Mouse (Mus musculus) heart, postnatal 10 days (tissue): ENCODE measurements at regions not wholly inside any gene's neighbourhood (a gene's known extent, or its start where the extent isn't known, plus 50 kb on each side); places are given as distances from the start of the nearest gene placed in this dataset.

Source experiments
- DNase-seq, 2 experiments: peaks; one replicate each; pipeline ENCODE4 v3.0.0; 2021
- intact Hi-C: fragments of 180-260 bp; cut with DNase I; formaldehyde crosslinking; loops from one replicate; pipeline ENCODE4 v1.15.1; 2025

DNA sequence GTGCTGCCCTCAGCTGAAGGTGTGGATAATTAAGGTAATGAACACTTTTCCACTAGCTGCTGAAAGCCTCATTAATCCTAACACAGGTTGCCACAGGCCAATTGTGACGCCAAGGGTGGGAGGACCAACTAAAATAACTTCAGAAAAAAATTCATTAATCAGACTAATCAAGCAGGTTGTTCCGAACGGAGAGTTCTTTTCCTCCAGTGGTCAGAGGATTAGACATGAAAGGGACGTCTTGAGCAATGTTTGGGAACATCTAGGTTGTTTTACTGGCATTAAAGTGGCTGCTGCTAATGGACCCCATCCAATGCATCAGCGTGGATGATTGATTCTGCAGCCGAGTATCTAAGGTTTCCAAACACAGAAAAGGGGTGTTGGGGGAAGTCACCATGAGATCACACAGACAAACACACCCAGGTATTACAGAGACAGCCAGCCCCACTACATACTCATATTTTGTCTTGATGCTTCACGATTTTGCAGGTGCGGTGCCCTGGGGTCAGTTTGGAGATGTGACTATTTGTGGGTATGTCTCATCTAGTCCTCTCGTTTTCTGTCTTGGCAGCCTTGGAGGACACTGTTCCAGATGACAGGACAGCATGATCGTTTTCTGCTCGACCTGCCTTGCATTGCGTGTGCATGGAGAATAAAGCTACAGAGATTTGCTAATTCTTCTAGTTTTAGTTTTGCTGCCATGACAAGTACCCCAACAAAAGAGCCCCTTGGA, 164.0 kb downstream of the 4933412E24Rik start:
- DNase-seq: no peak
- intact Hi-C loops: no loop called here

DNA sequence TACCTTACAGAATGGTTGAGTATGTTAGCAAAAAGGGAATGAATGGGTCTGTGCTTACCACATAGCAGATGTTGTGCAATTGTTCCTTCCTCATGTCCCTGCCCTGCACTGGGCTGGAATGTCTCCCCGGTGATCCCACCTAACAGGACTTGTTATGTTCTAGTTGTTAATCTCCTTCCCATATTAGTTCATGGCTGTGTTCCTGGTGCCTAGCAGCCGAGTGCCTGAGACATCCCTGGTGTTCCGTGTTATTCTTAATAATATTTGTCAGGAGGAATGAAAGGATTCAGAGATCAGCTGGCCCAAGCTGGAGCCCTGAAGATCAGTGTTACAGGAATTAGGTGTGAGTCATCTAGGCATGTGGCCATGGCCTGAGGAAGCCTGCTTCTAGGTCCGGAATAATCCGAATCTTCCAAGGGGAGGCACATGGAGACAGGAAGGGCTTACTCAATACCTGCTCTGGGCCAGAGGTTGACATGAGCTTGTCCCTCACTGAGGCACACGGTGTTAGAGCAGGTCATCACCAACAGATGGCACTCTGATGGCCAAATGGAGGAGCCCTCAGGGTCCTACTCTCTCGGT, 171.2 kb downstream of the 4933412E24Rik start:
- intact Hi-C loops: no loop called here
- peak in 1 of 2 experiments; percentile 32 for DNase-seq

DNA sequence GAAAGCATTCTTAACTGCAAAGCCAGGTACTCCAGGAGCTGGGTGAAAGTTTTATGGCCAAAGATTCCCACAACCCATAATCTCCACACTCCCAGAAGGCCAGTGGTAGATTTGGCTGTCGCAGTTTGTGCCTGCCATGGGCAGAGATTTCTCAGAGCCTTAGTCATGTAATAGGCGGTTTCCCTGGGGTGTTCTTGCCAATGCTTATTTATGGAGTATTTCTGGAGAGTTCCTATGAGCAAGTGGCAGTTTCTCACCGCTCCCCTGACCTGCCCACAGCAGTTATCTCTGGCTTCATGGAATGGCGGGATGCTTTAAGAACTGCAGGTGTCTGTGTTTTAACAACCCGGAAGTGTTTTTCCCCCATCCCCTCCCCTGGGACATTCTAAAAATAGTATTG, 179.8 kb downstream of the 4933412E24Rik start:
- intact Hi-C loops: no loop called here
- no peak for DNase-seq

DNA sequence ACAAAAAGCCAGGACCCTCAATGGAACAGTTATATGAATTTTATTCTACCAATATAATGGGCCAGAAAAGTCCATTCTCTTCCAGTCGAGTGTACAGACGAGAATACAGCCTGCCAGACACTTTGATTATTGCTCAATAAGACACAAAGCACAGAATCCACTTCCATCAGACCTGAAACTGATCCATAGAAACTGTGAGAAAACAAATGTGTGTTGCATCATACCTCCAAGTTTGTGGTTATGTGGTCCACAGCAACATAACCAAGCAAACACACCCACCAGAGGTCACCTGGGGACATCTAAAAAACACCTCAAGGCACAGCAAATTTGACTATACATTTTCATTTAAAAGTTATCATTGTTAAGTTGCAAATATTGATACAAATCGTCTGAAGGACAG, 183.2 kb downstream of the 4933412E24Rik start:
- no peak for DNase-seq
- intact Hi-C loops: no loop called here

DNA sequence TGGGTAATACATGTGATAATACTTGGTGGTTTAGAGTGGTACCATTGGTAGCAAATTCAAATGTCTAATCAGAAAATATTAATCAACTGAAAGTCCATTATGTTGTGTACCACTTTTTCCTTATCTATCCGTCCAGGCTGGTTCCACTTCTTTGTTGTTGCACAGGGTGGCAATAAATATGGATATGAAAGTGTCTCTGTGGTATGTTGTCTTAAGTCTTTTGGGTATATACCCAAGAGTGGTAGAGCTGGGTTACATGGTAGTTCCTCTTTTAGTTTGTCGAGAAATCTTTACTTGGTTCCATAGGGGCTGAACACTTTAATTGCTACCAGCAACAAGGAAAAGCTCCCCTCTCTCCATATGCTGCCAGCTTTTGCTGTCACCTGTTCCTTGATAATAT, 184.9 kb downstream of the 4933412E24Rik start:
- intact Hi-C loops: no loop called here
- no peak for DNase-seq

DNA sequence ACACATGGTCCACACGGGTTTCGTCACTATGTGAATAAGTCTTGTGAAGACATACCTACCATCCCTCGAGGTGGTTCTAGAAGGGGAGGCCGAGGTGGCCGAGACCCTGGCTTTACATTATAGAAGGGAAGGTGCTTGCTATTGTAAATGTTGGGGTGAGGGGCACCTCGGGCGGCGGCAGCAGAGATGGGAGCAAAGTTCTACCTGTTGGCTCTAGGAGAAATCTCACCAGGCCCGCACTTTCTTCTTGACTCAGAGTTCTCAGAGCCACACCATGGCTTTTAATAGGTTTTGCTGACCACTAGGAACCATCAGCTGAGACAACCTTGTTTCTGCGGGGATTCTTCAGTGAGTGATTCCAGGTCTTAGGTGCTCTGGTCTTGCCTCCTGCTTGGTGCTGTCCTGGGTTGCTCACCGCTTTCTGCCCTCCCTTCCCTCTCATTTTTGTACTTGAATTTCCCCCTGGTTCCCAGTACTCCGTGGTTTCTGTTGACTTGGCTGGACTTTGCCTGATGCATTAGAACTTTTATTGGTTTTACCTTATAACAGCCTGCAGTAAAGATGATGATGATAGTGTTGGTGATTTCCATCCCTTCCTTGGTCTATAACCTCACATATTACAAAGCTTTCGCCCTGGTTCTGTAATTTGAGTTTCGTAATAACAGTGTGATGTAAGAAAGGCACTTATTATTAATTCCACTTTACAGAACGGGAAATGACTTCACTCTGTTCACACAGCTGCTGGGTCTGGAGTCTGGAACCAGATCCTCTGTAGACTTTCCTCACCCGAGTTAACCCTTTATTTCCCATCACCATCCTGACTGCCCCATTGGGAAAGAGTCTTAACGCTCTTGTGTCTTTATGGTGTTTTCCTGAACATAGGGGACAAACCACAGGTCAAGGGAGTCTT, 185.6 kb downstream of the 4933412E24Rik start:
- no peak for DNase-seq
- intact Hi-C loops: no loop called here

DNA sequence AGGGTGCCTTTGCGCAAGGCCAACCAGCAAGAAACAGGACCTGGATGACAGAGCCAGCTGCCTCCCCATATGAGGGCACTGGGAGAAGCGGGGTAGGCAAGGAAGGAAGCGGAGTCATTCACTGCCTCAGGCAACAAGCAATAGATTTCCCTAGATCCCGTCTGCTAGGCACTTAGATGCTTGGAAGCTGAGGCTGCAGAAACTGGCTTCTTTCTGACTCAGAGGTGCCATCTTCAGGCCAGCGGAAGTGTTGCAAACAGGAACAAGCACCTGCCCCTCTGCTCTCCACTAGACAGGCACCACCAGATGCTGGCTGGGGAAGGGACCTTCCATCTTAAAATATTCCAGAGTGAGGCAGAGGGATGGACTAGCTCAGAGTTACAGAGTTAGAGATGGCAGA, 188.0 kb downstream of the 4933412E24Rik start:
- DNase-seq: peak; percentile 85 to 89
- intact Hi-C loops: loop anchor here (1.0 to 5.0 kb wide), 4 partner anchors 161 to 439 kb away; no protein-coding TSS in a partner anchor

DNA sequence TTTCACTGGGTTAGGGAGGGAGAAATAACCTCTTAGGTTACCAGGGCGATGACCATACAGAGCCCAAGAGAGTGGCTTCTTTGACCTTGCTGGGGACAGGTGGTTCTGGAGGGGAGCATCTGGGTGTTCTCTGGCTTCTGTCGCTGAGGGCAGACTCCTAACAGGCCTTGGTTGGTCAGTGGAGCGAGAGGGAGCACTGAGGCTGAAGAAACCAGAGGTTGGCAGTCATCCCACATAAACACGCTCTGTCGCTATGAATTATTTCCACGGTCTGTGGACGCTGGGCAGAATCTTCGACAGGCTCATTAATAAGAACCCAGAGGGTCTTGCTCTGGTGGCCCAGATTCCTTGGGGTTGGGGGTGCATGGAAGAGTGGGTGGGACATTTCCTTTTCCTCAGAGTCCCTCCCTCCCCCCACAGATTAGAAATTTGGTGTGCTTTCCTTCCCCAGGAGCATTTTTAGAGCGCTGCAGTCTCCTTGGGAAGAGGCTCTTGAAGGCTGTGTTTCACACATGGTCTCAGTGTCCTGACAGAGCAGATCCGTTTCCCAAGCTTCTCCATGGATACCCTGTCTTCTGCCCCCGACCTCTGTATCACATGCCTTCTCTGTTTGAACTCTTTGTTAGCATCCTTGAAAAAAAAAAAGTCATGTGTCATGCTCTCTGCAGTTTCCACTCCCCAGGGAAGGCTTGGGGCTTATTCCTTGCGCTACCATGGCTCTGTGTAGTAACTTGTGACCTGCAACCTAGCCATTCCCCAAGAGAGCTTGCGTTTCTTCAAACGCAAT, 190.1 kb downstream of the 4933412E24Rik start:
- DNase-seq: no peak
- intact Hi-C loops: loop anchor here (5.0 kb wide), 1 partner anchor 159 kb away; no protein-coding TSS in a partner anchor

DNA sequence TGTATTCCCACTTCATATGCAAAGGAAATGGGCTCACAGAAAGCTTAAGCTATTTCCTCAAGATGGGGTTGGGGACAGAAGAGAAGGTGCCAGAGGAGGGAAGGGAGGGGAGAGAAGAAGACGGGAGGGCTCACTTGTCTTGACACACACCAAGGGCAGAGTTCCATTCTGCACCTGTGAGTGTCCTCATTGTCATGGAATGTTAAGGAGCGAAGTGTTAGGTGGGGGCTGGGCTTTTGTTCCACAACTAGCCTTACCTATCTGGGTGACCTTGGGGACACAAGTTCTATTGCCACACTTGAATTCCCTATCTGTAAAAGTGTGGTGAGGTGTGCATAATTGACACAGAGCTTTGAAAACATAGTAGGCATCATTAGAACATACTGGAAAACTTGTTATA, 192.5 kb downstream of the 4933412E24Rik start:
- no peak for DNase-seq
- intact Hi-C loops: no loop called here

DNA sequence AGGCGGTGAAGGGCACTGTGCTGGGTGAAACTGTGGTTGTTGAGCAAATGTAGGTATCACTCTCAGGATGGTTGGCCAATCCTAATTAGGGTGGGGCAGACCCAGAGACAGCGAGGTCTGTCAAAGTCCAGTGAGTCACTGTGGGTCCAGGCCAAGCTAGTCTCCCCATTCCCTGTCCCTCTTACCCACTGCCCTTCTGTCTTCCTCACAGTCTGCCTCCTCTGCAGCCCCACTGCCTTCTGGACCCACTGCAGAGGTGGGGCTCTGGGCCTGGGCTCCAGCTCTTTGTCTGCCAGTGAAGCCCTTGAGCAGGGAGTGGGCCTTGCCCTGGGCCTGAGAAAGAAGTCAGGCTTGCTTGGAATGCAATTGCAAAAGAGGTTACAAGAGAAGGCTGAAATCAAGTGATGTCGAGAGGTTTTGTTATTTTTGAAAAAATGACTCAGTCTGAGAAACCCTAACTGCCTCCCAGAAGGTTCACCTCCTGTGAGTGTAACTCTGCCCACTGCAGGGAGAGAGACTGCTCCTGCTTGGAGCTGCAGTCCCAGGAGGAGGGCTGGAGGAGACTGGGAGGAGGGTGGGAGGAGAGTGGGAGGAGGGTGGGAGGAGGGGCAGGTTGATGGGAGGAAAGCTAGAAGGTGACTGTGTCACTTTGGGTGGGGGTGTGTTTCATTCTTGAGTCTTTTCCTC, 193.3 kb downstream of the 4933412E24Rik start:
- DNase-seq: peak in 1 of 2 experiments; percentile 21
- intact Hi-C loops: no loop called here

DNA sequence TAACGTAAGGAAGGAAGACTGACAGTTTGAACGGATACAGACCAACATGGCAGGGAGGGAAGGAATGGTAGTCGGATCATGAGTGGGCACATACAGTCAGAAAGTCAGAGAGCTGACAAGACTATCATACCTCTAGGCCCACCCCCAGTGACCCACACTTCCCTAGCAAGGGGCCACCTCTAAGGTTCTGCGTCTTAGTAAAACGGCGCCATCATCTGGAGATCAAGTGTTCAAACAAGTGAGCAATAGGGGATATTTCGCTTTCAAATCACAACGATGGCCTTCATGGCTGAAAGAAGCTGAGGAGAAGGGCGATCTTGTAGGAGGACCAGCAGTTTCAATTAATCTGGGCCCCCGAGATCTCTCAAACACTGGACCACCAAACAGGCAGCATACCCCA, 196.1 kb downstream of the 4933412E24Rik start:
- intact Hi-C loops: no loop called here
- DNase-seq: no peak

DNA sequence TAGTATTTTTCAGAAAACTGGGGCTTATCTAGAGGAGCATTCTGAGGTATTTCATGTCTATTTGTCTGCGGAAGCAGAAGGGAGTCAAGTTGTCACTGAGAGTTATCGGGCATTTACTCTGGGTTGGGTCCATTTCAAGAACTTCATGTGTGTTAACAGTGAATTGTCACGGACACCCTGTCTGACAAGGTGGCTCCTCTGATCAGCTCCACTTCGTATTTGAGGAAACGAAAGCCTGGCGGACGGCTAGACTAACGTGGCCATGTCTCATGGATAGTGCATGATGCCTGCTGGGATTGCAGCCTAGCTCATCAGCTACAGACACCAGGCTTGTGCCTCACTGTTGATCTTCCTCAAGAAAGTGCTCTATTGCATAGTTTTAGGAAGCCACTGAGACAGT, 200.4 kb downstream of the 4933412E24Rik start:
- intact Hi-C loops: no loop called here
- no peak for DNase-seq

DNA sequence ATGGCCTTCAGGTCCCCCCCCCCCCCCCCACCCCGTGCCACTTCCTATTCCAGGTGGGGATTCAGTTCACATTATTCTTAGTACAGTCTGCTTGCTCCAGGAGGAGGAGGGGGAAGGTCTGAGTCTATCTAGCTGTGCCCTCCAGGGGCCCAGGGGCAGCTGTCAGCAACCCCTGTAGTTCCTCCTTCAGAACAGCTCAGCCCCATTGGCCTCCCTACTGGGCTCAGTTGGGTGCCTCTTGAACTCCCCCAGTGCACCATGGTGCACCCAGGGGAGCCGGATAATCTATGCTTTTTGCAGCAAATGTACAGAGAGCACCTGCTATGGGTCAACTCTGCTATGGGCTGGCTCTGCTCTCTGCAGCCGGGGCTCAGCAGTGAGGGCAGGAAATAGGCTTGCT, 204.8 kb downstream of the 4933412E24Rik start:
- no peak for DNase-seq
- intact Hi-C loops: no loop called here

DNA sequence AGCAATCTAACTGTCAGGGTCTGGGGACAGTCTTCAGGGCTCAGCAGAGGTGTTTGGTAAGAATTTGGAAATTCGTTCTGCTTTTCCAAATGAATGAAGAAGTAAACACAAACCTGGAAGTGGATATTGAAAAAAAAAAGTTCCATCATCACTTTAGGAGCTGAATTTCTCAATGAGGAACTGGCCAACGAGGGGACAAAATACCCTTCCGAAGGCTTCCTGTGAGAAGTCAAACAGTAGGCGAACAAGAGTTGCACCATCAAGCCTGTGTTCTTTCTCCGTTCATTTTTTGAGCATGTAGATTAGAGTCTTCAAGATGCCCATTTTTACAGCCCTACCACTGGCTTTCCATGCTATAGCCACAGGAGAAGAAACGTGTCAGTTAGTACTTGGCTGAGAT, 207.1 kb downstream of the 4933412E24Rik start:
- intact Hi-C loops: no loop called here
- DNase-seq: no peak

DNA sequence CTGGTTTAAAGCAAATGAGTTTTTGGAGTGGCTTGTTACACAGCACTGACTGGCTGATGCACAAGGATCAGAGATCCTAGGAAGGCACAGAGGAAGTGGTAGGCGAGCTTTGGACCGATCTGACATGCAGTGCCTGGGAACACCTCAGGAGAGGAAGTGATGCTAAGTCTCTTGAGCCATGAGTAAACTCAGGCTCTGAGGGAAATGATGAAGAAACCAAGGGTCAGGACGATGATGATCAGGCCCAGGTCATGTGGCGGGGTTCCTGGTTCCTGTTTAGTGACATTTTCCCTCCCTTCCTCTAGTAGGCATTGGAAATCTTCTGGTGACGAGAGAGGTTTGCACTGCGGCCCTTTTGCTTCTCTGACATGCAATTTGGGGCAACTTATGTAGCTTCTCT, 208.7 kb downstream of the 4933412E24Rik start:
- intact Hi-C loops: no loop called here
- DNase-seq: no peak

DNA sequence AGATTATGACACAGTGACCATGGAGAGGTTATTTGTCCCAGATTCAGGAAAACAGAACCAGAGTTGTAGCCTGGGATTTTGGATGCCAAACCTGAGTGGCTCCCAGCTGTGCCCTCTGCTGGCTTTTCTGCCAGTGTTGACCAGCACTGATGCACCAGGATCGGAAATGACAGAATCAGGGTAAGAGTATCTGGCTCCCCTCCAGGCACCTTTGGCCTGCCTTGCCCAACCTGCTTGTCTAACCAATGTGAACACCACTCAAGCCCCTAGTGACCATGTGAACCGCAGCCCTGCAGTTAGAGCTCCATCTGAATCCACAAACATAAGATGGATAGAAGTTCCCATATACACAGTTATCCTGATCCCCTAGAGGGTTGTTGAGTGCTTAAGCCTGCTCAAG, 210.6 kb downstream of the 4933412E24Rik start:
- DNase-seq: no peak
- intact Hi-C loops: no loop called here

DNA sequence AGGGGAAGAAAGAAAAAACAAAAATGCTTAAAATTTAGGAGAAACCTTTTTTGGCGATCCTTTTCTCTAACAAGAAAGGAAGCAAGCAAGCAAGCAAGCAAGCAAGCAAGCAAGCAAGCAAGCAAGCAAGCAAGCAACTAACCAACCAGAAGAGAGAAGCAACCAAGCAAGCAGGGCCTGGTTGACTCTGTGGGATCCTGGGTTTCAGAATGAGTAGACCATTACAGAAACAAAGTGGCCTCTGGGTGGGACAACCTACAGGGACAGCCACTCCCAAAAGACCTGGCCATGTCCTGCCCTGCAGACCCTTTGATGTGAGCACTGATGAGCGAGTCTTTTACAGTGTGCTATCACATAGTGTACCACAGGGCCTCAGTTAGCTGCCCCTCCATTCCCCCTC, 211.6 kb downstream of the 4933412E24Rik start:
- intact Hi-C loops: no loop called here

DNA sequence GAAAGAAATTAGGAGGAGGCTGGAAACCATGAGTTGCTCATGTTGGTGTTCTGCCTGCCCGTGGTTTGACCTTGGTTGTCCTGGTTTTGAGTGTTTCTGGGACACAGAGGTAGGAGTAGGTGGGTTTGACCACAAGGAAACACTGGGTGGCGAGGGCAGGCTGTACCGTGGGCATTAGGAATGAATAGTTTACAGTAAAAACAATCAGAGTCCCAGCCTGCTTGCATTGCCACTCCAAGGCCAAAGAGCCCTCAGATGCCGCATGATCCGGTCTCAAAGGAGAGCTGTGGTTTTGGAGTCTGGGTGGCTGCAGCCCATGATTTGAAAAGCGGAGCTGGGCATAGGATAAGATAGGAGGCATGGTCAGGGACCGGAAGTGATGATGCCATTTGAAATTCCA, 212.0 kb downstream of the 4933412E24Rik start:
- DNase-seq: no peak
- intact Hi-C loops: no loop called here

More for the DNA sequence above, 211.6 kb downstream of the 4933412E24Rik start:
- no peak for DNase-seq

DNA sequence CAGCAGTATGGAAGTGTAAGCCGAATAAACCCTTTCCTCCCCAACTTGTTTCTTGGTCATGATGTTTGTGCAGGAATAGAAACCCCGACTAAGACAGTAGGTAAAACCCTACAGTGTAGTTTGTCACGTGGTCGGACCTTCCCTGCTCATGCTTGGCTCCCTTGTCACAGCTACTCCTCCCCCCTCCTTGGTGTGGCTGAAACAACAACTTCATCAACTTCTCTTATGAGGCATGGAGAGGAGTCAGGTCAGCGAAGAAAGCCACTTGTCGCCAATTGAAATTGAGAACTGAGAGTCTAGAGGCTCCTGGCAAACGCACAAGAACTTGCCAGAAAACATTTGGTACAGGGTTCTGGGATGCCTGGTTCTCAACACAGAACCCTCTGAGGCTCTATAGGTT, 214.1 kb downstream of the 4933412E24Rik start:
- intact Hi-C loops: no loop called here
- no peak for DNase-seq

DNA sequence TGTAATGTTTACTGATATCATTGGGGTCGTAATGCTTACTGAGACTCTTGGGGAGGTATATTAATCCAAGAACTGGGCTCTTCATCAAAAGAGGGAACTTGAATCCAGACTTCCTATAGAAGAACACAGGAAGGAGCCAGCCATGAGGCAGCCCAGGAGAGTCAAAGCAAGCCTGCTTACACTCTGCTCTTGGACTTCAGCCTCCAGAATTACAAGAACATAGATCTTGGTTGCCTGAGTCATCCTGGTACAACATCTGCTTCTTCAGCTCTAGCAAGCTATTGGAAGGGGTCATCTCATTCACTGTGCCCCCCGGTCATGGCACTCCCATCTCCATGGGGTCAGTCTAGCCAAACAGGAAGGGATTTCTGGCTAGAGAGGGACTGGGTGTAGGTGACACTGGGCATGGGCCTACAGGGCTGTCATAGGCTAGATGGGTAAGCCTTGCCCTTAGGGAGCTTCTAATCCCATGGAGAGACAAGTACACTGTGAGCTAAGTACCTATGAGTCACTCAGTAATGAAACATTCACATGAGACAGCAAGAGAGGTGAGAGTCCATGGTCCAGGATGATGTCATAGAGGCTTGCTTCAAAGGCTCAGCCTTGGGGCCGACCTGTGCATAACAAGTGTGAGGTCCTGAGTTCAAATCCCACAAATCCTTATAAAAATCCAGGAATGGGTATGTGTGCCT, 217.1 kb downstream of the 4933412E24Rik start:
- no peak for DNase-seq
- intact Hi-C loops: no loop called here
